Mouse (Mus musculus): ENCODE data around the gene Gramd1b. TPM values are rescaled to one million over a fixed set of nuclear protein-coding genes. Genes with fewer than 3 reads are reported as not detected.

Gene Gramd1b
- total RNA-seq, 2 experiments from 2014 or later, result 281 to 297 TPM

DNA sequence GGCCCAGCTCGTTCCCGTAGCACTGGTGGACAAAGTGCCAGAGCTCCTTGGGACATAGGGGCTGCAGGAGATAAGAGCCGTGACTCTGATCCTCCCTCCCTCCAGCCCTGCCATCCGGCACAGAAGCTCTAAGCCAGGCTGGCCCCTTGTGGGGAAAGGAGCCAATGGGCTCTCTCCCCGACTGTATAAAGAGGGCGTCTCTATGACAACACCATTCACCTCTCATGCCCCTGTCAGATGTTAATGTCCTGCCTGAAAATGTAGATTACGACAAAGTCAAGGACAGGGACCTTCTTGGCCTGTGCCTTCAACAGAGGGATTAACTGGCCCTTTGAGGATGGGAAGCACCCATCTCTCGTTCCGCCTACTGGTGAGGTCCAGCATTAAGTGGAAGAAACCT lies 219.4 kb downstream of the Gramd1b start:
- no peak for DNase-seq

DNA sequence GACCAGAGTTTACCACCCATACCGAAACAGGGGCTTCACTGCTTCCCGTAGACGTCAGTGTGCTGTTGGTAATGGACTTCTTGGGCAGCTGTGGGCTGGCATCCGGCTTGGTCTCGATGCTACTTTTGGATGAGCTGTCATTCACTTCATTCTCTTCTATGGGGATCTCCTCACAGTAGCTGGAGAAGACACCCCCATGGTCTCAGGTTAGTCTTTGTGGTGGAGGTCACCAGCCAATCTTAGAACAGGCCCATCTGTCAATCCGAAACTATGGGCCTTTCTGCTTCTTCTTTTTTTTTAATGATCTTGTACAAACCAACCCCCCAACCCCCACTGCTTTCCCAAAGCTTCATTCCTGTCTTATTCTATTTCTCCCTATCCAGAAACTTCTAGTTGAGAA lies 221.3 kb downstream of the Gramd1b start:
- DNase-seq, result no peak

- no peak for DNase-seq
These were observed 223.9 kb downstream of the Gramd1b start for GRCm38 (mm10) chr9:40307311-40307710.

GRCm38 (mm10) chr9:40304243-40304642 lies 226.9 kb downstream of the Gramd1b start:
- DNase-seq, result no peak

DNA sequence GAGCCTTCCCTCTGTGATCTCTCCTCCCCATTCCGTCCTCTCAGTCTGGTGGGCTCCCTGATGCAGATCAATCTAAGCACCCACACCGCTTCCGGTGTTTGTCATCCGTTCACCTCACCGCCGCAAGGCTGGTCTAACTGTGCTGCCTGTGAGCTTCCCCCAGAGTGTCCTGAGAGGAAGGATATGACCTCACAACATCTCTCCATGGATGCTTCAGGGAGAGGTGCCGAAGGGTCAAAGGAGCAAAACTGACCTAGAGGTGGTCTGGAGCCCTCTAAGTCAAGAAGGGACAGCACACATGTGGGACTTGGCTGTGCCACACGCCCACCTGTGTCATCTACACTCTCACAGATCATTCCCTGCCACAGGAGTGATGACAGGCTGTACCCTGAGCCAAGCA lies 228.8 kb downstream of the Gramd1b start:
- no peak for DNase-seq

GRCm38 (mm10) chr9:40301475-40301874 lies 229.7 kb downstream of the Gramd1b start:
- no peak for DNase-seq

DNA sequence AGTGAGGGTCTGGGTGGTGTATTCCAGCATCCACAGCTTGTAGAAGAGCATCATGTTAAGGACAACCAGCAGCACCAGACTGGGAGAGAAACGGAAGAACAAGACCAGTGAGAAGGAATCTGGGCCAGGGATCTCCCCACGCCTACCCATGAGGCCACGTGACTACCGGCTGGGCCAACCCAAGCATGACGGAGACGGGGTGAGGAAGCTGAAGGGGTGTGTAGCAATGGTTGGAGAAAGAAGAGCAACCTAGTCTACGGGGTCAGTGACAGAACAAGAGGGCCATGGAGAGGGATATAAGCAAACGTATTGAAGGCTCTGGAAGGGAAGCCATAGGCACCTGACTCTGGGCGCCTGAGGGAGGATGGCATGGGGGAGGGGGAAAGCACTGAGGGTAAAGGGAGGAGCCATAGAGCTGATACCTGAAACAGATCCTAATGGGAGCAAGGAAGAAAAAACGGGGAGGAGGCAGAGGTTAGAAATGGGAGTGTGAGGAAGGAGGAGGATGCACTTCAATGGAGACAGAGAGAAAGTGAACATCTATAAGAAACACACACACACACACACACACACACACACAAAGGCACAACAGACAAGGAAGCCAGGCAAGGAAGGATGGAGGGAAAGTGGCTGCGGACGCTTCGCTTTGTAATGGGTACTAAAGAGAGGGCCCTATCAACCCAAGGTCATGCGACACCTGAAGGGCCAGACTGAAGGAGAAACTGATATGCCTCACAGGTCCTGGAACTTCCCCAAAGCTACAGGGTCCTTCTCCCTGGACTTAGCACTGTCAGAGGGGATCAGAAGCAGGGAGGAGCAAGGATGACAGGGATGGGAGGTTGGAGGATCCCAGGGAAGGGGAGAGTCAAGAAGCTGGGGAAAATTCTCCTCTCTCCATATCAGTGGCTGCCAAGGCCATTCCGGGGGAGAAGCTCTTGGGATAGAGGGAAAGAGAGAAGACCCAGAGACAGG lies 230.9 kb downstream of the Gramd1b start:
- no peak for DNase-seq

- no peak for DNase-seq
These were observed 231.9 kb downstream of the Gramd1b start for GRCm38 (mm10) chr9:40299323-40299722.

DNA sequence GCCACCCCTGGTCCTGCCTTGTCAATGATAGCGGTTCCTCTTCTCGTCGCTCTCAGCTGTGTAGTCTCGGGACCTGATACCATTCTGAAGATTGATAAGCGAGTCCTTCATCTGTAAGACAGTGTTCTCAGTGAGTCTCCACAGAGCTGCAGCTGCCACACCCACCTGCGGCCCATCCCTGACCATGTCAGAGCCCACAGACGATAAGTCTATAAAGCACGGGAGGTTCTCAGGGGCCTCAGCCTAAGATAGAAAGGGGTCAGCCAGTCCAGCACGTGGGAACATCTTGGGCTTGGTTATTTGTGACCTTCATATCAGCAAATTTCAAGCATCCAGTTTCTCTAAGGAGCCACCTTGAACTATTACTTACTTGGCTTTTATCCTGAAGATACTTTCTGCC lies 233.2 kb downstream of the Gramd1b start:
- no peak for DNase-seq

DNA sequence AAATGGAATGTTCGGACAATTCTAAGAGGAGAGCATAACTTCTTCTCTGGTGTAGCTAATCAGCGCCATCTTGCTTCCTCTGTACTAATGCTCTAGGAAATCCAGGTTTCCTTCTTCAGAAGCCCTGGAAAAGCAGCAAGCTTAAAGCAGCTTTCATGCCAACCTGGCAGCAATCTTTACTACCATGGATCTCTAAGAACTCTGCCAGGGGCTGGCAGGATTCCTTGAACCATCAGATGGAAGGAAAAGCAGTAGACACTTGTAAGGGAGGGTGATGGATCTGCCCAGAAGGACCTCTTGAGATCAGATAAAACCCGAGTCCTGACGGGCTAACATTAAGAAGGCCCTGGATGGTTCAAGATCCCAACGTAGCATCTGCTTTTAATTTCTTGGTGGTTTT lies 234.9 kb downstream of the Gramd1b start:
- DNase-seq, result peak; percentile 61

- DNase-seq, result no peak
These were observed 236.3 kb downstream of the Gramd1b start for GRCm38 (mm10) chr9:40294866-40295265.

DNA sequence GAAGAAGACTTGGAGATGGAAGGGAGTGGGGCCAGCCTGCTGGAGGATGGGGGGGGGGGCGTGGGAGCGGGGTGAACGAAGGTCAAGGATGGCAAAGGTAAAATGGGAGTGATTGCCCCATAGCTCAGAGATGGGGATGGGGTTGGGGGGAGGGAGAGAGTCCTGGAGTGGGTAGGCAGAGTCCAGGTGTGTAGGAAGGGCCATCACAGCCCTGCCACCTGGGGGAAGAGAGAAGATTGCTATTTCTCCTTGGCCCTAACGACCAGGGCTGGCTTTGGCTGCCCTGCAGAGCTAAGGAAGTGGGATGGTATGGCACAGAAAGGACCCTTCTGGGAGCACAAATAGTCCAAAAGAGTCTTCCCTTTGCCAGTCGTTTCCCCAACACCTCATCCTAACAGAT lies 237.0 kb downstream of the Gramd1b start:
- no peak for DNase-seq

GRCm38 (mm10) chr9:40293740-40294139 lies 237.4 kb downstream of the Gramd1b start:
- no peak for DNase-seq

DNA sequence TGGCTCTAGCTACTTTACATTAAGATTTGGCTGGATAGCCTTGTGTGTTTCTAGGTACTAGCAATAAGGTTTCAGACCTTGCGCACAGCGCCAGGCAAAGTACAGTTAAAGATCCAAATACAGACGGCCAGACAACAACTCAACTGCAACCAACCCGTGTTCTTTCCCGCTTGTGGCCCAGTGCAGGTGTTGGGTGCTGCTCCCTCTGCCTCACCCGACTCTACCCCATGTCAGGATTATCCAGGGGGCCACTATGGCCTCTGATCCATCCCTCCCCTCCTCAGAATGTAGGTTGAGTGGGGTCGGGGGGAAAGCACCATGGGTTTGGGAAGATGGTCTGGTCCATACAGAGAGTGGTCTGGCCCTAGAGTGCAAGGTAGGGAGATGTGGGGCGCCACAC lies 237.9 kb downstream of the Gramd1b start:
- no peak for DNase-seq

DNA sequence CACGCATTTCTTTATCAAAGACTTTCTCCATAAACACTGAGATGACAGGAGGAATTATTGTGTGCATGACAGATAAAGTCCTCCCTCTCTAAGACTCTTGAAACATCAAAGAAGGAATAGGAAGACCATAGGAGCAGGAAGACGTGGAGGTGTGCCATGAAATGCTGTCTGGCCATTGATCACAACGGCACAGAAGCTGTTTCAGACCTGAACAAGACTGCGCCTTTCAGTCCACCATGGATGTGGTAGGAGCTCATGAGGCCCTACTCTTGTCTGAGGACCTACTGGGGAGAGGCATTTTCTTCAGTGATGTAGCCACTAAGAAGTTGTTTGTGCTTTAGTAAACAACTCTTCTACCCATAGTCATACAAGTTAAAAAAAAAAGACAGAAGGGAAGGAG lies 238.7 kb downstream of the Gramd1b start:
- DNase-seq, result no peak

DNA sequence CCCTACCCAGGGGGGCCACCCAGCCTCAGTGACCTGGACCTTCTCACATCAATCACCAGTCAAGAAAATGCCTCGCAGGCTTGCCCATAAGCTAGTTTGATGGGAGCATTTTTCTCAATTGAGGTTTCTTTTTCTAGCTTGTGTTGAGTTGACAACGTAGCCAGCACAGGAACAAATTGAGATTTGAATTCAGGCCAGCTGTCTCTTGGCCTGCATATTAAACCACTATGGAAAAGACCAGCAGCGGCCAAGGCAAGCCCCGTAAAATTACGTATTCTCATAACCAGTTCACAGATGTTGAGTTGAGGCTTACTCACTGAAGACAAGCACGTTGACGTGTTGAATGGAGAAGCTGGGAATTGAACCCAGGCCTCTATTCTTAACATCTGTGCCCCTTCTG lies 248.2 kb downstream of the Gramd1b start:
- DNase-seq, result no peak

GRCm38 (mm10) chr9:40279438-40279837 lies 251.7 kb downstream of the Gramd1b start:
- DNase-seq, result no peak

- DNase-seq, result no peak
These were observed 253.5 kb downstream of the Gramd1b start for GRCm38 (mm10) chr9:40277671-40278070.

GRCm38 (mm10) chr9:40275904-40276303 lies 255.3 kb downstream of the Gramd1b start:
- DNase-seq, result no peak

- DNase-seq, result no peak
These were observed 258.4 kb downstream of the Gramd1b start for GRCm38 (mm10) chr9:40272822-40273221.

DNA sequence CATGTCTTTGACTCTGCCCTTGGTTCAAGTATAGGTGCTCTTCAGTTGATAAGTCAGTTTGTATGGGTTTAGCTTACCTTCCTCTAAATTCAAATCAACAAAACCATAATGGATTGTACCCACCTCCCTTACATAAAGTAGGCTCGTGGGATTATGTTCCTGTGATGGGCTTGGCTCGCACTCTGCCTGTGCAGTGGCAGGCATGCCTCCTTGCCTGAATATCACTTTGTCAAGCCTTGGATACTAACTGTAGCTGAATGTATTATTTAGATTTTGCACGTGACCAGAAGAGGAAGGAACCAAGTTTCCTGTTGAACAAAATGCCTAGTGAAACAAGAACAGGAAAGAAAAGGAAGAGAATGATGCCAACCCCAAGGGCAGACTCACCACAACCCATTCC lies 260.1 kb downstream of the Gramd1b start:
- DNase-seq, result no peak

DNA sequence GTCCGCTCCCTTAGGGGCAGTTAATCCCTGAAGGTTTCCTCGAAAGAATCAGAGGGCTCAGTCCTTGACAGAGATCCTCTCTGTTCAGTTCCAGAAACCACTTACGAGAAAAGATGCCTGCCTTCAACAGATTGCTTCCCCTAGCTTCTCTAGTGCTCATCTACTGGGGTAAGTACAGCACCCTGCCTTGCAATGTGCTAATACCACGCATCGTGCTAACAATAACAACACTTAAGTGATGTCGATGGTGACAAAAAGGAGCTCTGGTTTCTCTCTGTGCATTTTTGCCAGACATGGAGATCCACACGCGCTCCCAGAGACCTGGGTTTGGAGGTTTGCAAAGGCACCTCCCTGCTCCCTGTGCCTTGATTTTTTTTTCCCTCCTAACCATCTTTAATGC lies 261.3 kb downstream of the Gramd1b start:
- no peak for DNase-seq

DNA sequence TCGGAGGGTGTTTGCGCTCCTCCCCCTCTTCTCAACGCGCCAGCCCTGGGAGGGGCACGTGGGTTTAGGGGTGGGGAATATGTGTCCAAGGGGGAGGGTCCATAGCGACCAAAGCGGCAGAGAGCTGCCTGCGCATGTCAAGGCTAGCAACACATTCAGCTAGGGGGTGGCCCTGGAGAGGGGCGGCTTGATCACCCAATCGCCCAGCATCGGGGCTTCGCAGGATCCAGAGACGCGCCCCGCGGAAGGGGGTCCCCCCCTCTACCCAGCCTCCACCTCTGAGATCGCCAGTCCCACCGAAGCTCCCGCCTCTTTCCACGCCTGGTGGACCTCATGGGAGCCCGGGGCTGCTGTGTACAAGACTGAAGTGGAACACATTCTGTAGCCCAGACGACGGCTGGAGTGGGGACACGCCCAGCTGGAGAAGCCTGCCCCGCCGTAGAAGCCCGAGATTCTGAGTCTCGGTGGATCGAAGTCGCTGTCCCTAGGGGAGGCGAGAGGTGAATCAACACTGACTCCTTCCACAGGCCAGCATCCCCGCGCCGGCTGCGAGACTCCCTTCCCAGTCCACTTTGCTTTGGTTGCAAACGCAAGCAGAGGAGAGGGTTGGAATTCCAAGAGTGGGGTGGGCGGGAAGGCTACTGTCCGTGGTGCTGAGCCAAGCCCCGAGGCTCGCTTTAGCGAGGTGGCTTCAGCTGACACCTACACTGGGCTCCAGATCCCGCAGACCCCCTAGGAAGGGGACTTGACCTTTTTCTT lies 261.9 kb downstream of the Gramd1b start, which contains the start of gene Scn3b:
TSS of gene Scn3b (plus strand) at position 115 of the 759 bp plus-strand sequence.
- peak; percentile 64 for DNase-seq
